Mouse (Mus musculus): ENCODE measurements around the gene Polr2h. TPM values are rescaled to one million over a fixed set of nuclear protein-coding genes. Genes with fewer than 3 reads are reported as not detected.

Polr2h gene
- polyA plus RNA-seq, 1 experiment from 2014 or later = 113 TPM

GRCm38 (mm10) chr16:20714307-20715080, 3.0 kb upstream of the Polr2h start:
- H3K9ac ChIP-seq (replicated peaks; ENCODE audit: low read depth, low read length) = no peak overlapping the region; the same call in 1 of the 2 replicates
- no peaks in the 10 kb centered on the region for H3K36me3 ChIP-seq (ENCODE audit: control insufficient read depth, insufficient read depth, low read length)
- H3K27ac ChIP-seq (ENCODE audit: low read length) = no peak overlapping the region
- peak overlapping the region; percentile 93 for H3K4me2 ChIP-seq (replicated peaks; ENCODE audit: low read depth, low read length)
- ATAC-seq (ENCODE audit: insufficient number of reproducible peaks, insufficient read depth, low FRiP score, low read depth) = no peak
- H3K27me3 ChIP-seq (ENCODE audit: control insufficient read depth, insufficient read depth, low read length) = no peaks in the 10 kb centered on the region
- no peaks in the 10 kb centered on the region for H3K9me3 ChIP-seq (ENCODE audit: control insufficient read depth, low read depth, low read length)
- H3K4me1 ChIP-seq (ENCODE audit: control insufficient read depth, insufficient read depth, low read length) = peaks cover 24% of the 10 kb centered on the region; the same call in 1 of the 2 replicates
- H3K4me3 ChIP-seq (ENCODE audit: low read depth, low read length) = peak overlapping the region; percentile 58
- 28% methylated on average over 11 of the region's 11 CpGs for WGBS

- H3K9ac ChIP-seq (replicated peaks; ENCODE audit: low read depth, low read length) = peak overlapping the region; percentile 56
- no peaks in the 10 kb centered on the region for H3K36me3 ChIP-seq (ENCODE audit: control insufficient read depth, insufficient read depth, low read length)
- H3K4me3 ChIP-seq (ENCODE audit: low read depth, low read length) = peak overlapping the region; percentile 58
- ATAC-seq (ENCODE audit: insufficient number of reproducible peaks, insufficient read depth, low FRiP score, low read depth) = no peak
- 53% methylated on average over 2 of the region's 2 CpGs for WGBS
- no peaks in the 10 kb centered on the region for H3K9me3 ChIP-seq (ENCODE audit: control insufficient read depth, low read depth, low read length)
- peak overlapping the region; percentile 93 for H3K4me2 ChIP-seq (replicated peaks; ENCODE audit: low read depth, low read length)
- H3K27ac ChIP-seq (ENCODE audit: low read length) = no peak overlapping the region
- no peaks in the 10 kb centered on the region for H3K27me3 ChIP-seq (ENCODE audit: control insufficient read depth, insufficient read depth, low read length)
- peaks cover 24% of the 10 kb centered on the region; the same call in 1 of the 2 replicates for H3K4me1 ChIP-seq (ENCODE audit: control insufficient read depth, insufficient read depth, low read length)
Measured at GRCm38 (mm10) chr16:20715161-20715560, 2.3 kb upstream of the Polr2h start.

GRCm38 (mm10) chr16:20715566-20715965, 1.9 kb upstream of the Polr2h start:
- H3K4me1 ChIP-seq (ENCODE audit: control insufficient read depth, insufficient read depth, low read length) = peaks cover 24% of the 10 kb centered on the region; the same call in 1 of the 2 replicates
- ATAC-seq (ENCODE audit: insufficient number of reproducible peaks, insufficient read depth, low FRiP score, low read depth) = no peak
- peak overlapping the region; percentile 96 for H3K27ac ChIP-seq (ENCODE audit: low read length)
- H3K4me3 ChIP-seq (ENCODE audit: low read depth, low read length) = peak overlapping the region; percentile 58
- 2% methylated on average over 12 of the region's 12 CpGs for WGBS
- no peaks in the 10 kb centered on the region for H3K9me3 ChIP-seq (ENCODE audit: control insufficient read depth, low read depth, low read length)
- no peaks in the 10 kb centered on the region for H3K36me3 ChIP-seq (ENCODE audit: control insufficient read depth, insufficient read depth, low read length)
- peak overlapping the region; percentile 56 for H3K9ac ChIP-seq (replicated peaks; ENCODE audit: low read depth, low read length)
- no peaks in the 10 kb centered on the region for H3K27me3 ChIP-seq (ENCODE audit: control insufficient read depth, insufficient read depth, low read length)
- peak overlapping the region; percentile 93 for H3K4me2 ChIP-seq (replicated peaks; ENCODE audit: low read depth, low read length)

GRCm38 (mm10) chr16:20715976-20716840, 1.3 kb upstream of the Polr2h start:
- Histone ChIP-seq H3K4me3 (ENCODE audit: low read depth, low read length) (peak overlapping the region; percentile 58), H3K9me3 (ENCODE audit: control insufficient read depth, low read depth, low read length) (no peaks in the 10 kb centered on the region), H3K27me3 (ENCODE audit: control insufficient read depth, insufficient read depth, low read length) (no peaks in the 10 kb centered on the region), H3K9ac (replicated peaks; ENCODE audit: low read depth, low read length) (peak overlapping the region; percentile 56), H3K36me3 (ENCODE audit: control insufficient read depth, insufficient read depth, low read length) (no peaks in the 10 kb centered on the region), H3K27ac (ENCODE audit: low read length) (peak overlapping the region; percentile 96), H3K4me2 (replicated peaks; ENCODE audit: low read depth, low read length) (peak overlapping the region; percentile 93), H3K4me1 (ENCODE audit: control insufficient read depth, insufficient read depth, low read length) (peaks cover 24% of the 10 kb centered on the region; the same call in 1 of the 2 replicates)
- WGBS = under 1% methylated on average over 67 of the region's 68 CpGs
- ATAC-seq (ENCODE audit: insufficient number of reproducible peaks, insufficient read depth, low FRiP score, low read depth) = peak; percentile 86

- ATAC-seq (ENCODE audit: insufficient number of reproducible peaks, insufficient read depth, low FRiP score, low read depth) = no peak
- H3K4me2 ChIP-seq (replicated peaks; ENCODE audit: low read depth, low read length) = peak overlapping the region; percentile 93
- under 1% methylated on average over 8 of the region's 8 CpGs for WGBS
- H3K36me3 ChIP-seq (ENCODE audit: control insufficient read depth, insufficient read depth, low read length) = 0 out of 2 replicates have a peak, but pooled peaks cover 4% of the 10 kb centered on the region
- peak overlapping the region; percentile 56 for H3K9ac ChIP-seq (replicated peaks; ENCODE audit: low read depth, low read length)
- peaks cover 24% of the 10 kb centered on the region; the same call in 1 of the 2 replicates for H3K4me1 ChIP-seq (ENCODE audit: control insufficient read depth, insufficient read depth, low read length)
- H3K27ac ChIP-seq (ENCODE audit: low read length) = peak overlapping the region; percentile 96
- no peaks in the 10 kb centered on the region for H3K9me3 ChIP-seq (ENCODE audit: control insufficient read depth, low read depth, low read length)
- H3K4me3 ChIP-seq (ENCODE audit: low read depth, low read length) = peak overlapping the region; percentile 58
- no peaks in the 10 kb centered on the region for H3K27me3 ChIP-seq (ENCODE audit: control insufficient read depth, insufficient read depth, low read length)
Measured at GRCm38 (mm10) chr16:20716841-20717180, 654 bp upstream of the Polr2h start.

- Histone ChIP-seq H3K4me3 (ENCODE audit: low read depth, low read length) (peak overlapping the region; percentile 58), H3K9me3 (ENCODE audit: control insufficient read depth, low read depth, low read length) (no peaks in the 10 kb centered on the region), H3K36me3 (ENCODE audit: control insufficient read depth, insufficient read depth, low read length) (0 out of 2 replicates have a peak, but pooled peaks cover 4% of the 10 kb centered on the region), H3K9ac (replicated peaks; ENCODE audit: low read depth, low read length) (peak overlapping the region; percentile 15), H3K4me1 (ENCODE audit: control insufficient read depth, insufficient read depth, low read length) (peaks cover 24% of the 10 kb centered on the region; the same call in 1 of the 2 replicates), H3K27ac (ENCODE audit: low read length) (peak overlapping the region; percentile 96), H3K4me2 (replicated peaks; ENCODE audit: low read depth, low read length) (peak overlapping the region; percentile 93), H3K27me3 (ENCODE audit: control insufficient read depth, insufficient read depth, low read length) (no peaks in the 10 kb centered on the region)
- ATAC-seq (ENCODE audit: insufficient number of reproducible peaks, insufficient read depth, low FRiP score, low read depth) = peak; percentile 25
- 1% methylated on average over 17 of the region's 18 CpGs for WGBS
Measured at GRCm38 (mm10) chr16:20717978-20718670, 659 bp downstream of the Polr2h start.

GRCm38 (mm10) chr16:20721808-20722207, 4.3 kb downstream of the Polr2h start:
- no peak overlapping the region for H3K9ac ChIP-seq (replicated peaks; ENCODE audit: low read depth, low read length)
- 86% methylated on average over 10 of the region's 10 CpGs for WGBS

GRCm38 (mm10) chr16:20722736-20723135, 5.3 kb downstream of the Polr2h start:
- no peaks in the 10 kb centered on the region for H3K9me3 ChIP-seq (ENCODE audit: control insufficient read depth, low read depth, low read length)
- ATAC-seq (ENCODE audit: insufficient number of reproducible peaks, insufficient read depth, low FRiP score, low read depth) = no peak
- 0 out of 2 replicates have a peak, but pooled peaks cover 4% of the 10 kb centered on the region for H3K36me3 ChIP-seq (ENCODE audit: control insufficient read depth, insufficient read depth, low read length)
- H3K4me1 ChIP-seq (ENCODE audit: control insufficient read depth, insufficient read depth, low read length) = peaks cover 6% of the 10 kb centered on the region; the same call in 1 of the 2 replicates
- H3K9ac ChIP-seq (replicated peaks; ENCODE audit: low read depth, low read length) = no peak overlapping the region
- no peak overlapping the region for H3K4me2 ChIP-seq (replicated peaks; ENCODE audit: low read depth, low read length)
- no peaks in the 10 kb centered on the region for H3K27me3 ChIP-seq (ENCODE audit: control insufficient read depth, insufficient read depth, low read length)
- H3K27ac ChIP-seq (ENCODE audit: low read length) = no peak overlapping the region
- WGBS = 50% methylated on average over 4 of the region's 4 CpGs
- no peak overlapping the region for H3K4me3 ChIP-seq (ENCODE audit: low read depth, low read length)

More at GRCm38 (mm10) chr16:20721808-20722207, 4.3 kb downstream of the Polr2h start:
- Histone ChIP-seq H3K4me1 (ENCODE audit: control insufficient read depth, insufficient read depth, low read length) (peaks cover 6% of the 10 kb centered on the region; the same call in 1 of the 2 replicates), H3K4me3 (ENCODE audit: low read depth, low read length) (no peak overlapping the region), H3K27ac (ENCODE audit: low read length) (no peak overlapping the region), H3K27me3 (ENCODE audit: control insufficient read depth, insufficient read depth, low read length) (no peaks in the 10 kb centered on the region), H3K4me2 (replicated peaks; ENCODE audit: low read depth, low read length) (no peak overlapping the region), H3K36me3 (ENCODE audit: control insufficient read depth, insufficient read depth, low read length) (0 out of 2 replicates have a peak, but pooled peaks cover 4% of the 10 kb centered on the region), H3K9me3 (ENCODE audit: control insufficient read depth, low read depth, low read length) (no peaks in the 10 kb centered on the region)
- ATAC-seq (ENCODE audit: insufficient number of reproducible peaks, insufficient read depth, low FRiP score, low read depth) = no peak

Data from stomach, embryonic 14.5 days (tissue).